Mouse (Mus musculus) liver, adult 2 months (tissue): ENCODE measurements at regions not wholly inside any gene's neighbourhood (a gene's known extent, or its start where the extent isn't known, plus 50 kb on each side); places are given as distances from the start of the nearest gene placed in this dataset.

Experiments
- DNase-seq: peaks from one replicate; pipeline ENCODE4 v3.0.0-alpha.2; 2011; ENCODE audit warnings: low read depth, low spot score; ENCODE audit errors: extremely low read depth
- H3K27ac ChIP-seq: fragments of 200-500 bp; replicated peaks from 2 replicates; pipeline ENCODE4 v1.5.1; 2012; ENCODE audit warnings: low read depth, mild to moderate bottlenecking, control low read depth, inconsistent platforms, low read length; ENCODE audit not compliant: insufficient read depth
- H3K27me3 ChIP-seq: fragments of 200-500 bp; 2 replicates; pipeline ENCODE4 v1.6.1; 2012; ENCODE audit warnings: mild to moderate bottlenecking, moderate library complexity, low read length, inconsistent platforms; ENCODE audit not compliant: control insufficient read depth, insufficient read depth
- H3K36me3 ChIP-seq: fragments of 200-500 bp; 2 replicates; pipeline ENCODE4 v1.6.1; 2012; ENCODE audit warnings: low read length, inconsistent platforms; ENCODE audit not compliant: control insufficient read depth, insufficient read depth
- H3K4me1 ChIP-seq: fragments of 200-500 bp; 2 replicates; pipeline ENCODE4 v1.6.1; 2011; ENCODE audit warnings: low read length; ENCODE audit not compliant: control insufficient read depth, insufficient read depth
- H3K4me3 ChIP-seq: fragments of 200-500 bp; 2 replicates; pipeline ENCODE4 v1.5.1; 2011; ENCODE audit warnings: low read depth, mild to moderate bottlenecking, control low read depth, low read length, moderate library complexity; ENCODE audit not compliant: insufficient read depth
- H3K79me2 ChIP-seq: fragments of 200-500 bp; 2 replicates; pipeline ENCODE4 v1.6.1; 2012; ENCODE audit warnings: inconsistent platforms, mild to moderate bottlenecking, low read length, moderate library complexity; ENCODE audit not compliant: control insufficient read depth, insufficient read depth
- H3K9ac ChIP-seq: fragments of 200-500 bp; 2 replicates; pipeline ENCODE4 v1.6.1; 2012; ENCODE audit warnings: low read depth, mild to moderate bottlenecking, control low read depth, inconsistent platforms, low read length
- CTCF ChIP-seq: fragments of 200-500 bp; IDR thresholded peaks from 2 replicates; pipeline ENCODE4 v1.5.1; 2011; ENCODE audit warnings: low read depth, low read length, control low read depth
- POLR2A ChIP-seq: fragments of 200-500 bp; IDR thresholded peaks from 2 replicates; pipeline ENCODE4 v1.6.1; 2011; ENCODE audit warnings: low read length, control low read depth; ENCODE audit not compliant: insufficient read depth; ENCODE audit errors: extremely low read depth
- WGBS: fragments of 180-500 bp; shearing (Covaris S2); methylation state at CpG from one replicate; pipeline ENCODE4 v1.1.7; 2018; 5-methylcytosine and 5-hydroxymethylcytosine counted together

GRCm38 (mm10) chrX:99415701-99416100 is 55.4 kb downstream of the Pja1 start:
- DNase-seq = no peak
- no peak overlapping the region for H3K4me3 ChIP-seq
- H3K27ac ChIP-seq = no peak overlapping the region
- WGBS = 62% methylated on average over 5 of the region's 5 CpGs
- no peak for TF ChIP-seq POLR2A
- TF ChIP-seq CTCF = no peak
- no peaks in the 10 kb centered on the region for H3K27me3 ChIP-seq
- peaks cover 7% of the 10 kb centered on the region; the same call in 1 of the 2 replicates for H3K4me1 ChIP-seq
- no peaks in the 10 kb centered on the region for H3K79me2 ChIP-seq
- H3K9ac ChIP-seq = no peak overlapping the region
- H3K36me3 ChIP-seq = no peaks in the 10 kb centered on the region

- no peak for DNase-seq
- no peak overlapping the region for H3K4me3 ChIP-seq
- peaks cover 7% of the 10 kb centered on the region; the same call in 1 of the 2 replicates for H3K4me1 ChIP-seq
- no peak overlapping the region for H3K27ac ChIP-seq
- 68% methylated on average over 3 of the region's 3 CpGs for WGBS
- H3K27me3 ChIP-seq = no peaks in the 10 kb centered on the region
- no peaks in the 10 kb centered on the region for H3K79me2 ChIP-seq
- TF ChIP-seq POLR2A (no peak), CTCF (no peak)
- no peak overlapping the region for H3K9ac ChIP-seq
- H3K36me3 ChIP-seq = no peaks in the 10 kb centered on the region
Measured at GRCm38 (mm10) chrX:99410942-99411341, 60.1 kb downstream of the Pja1 start.

GRCm38 (mm10) chrX:99409858-99410257 is 61.2 kb downstream of the Pja1 start:
- H3K79me2 ChIP-seq = no peaks in the 10 kb centered on the region
- no peak for TF ChIP-seq POLR2A
- no peak for TF ChIP-seq CTCF
- H3K27ac ChIP-seq = no peak overlapping the region
- H3K27me3 ChIP-seq = no peaks in the 10 kb centered on the region
- H3K9ac ChIP-seq = no peak overlapping the region
- DNase-seq = no peak
- H3K36me3 ChIP-seq = no peaks in the 10 kb centered on the region
- peaks cover 7% of the 10 kb centered on the region; the same call in 1 of the 2 replicates for H3K4me1 ChIP-seq
- 86% methylated on average over 10 of the region's 10 CpGs for WGBS
- no peak overlapping the region for H3K4me3 ChIP-seq

- Histone ChIP-seq H3K27ac (no peak overlapping the region), H3K27me3 (no peaks in the 10 kb centered on the region), H3K79me2 (no peaks in the 10 kb centered on the region), H3K36me3 (no peaks in the 10 kb centered on the region), H3K4me1 (peaks cover 7% of the 10 kb centered on the region; the same call in 1 of the 2 replicates), H3K9ac (no peak overlapping the region), H3K4me3 (no peak overlapping the region)
- no peak for TF ChIP-seq POLR2A
- TF ChIP-seq CTCF = no peak
- WGBS = 92% methylated on average over 5 of the region's 5 CpGs
- DNase-seq = no peak
Measured at GRCm38 (mm10) chrX:99409331-99409730, 61.7 kb downstream of the Pja1 start.

GRCm38 (mm10) chrX:99408804-99409203 is 62.3 kb downstream of the Pja1 start:
- TF ChIP-seq POLR2A = no peak
- TF ChIP-seq CTCF = no peak
- H3K9ac ChIP-seq = no peak overlapping the region
- H3K27ac ChIP-seq = no peak overlapping the region
- H3K79me2 ChIP-seq = no peaks in the 10 kb centered on the region
- H3K27me3 ChIP-seq = no peaks in the 10 kb centered on the region
- H3K4me3 ChIP-seq = no peak overlapping the region
- WGBS = 80% methylated on average over 6 of the region's 6 CpGs
- DNase-seq = no peak
- H3K4me1 ChIP-seq = peaks cover 7% of the 10 kb centered on the region; the same call in 1 of the 2 replicates
- no peaks in the 10 kb centered on the region for H3K36me3 ChIP-seq

GRCm38 (mm10) chrX:99405843-99406242 is 65.2 kb downstream of the Pja1 start:
- H3K9ac ChIP-seq = no peak overlapping the region
- H3K27me3 ChIP-seq = no peaks in the 10 kb centered on the region
- WGBS = 71% methylated on average over 8 of the region's 8 CpGs
- H3K27ac ChIP-seq = no peak overlapping the region
- TF ChIP-seq POLR2A = no peak
- no peaks in the 10 kb centered on the region for H3K79me2 ChIP-seq
- 0 out of 2 replicates have a peak, but pooled peaks cover under 1% of the 10 kb centered on the region for H3K4me1 ChIP-seq
- DNase-seq = no peak
- no peaks in the 10 kb centered on the region for H3K36me3 ChIP-seq
- no peak overlapping the region for H3K4me3 ChIP-seq
